Mouse (Mus musculus) spleen, postnatal 10 days (tissue): ENCODE data around the gene Zfp683.

Experiments
- DNase-seq, 2 experiments: peaks; one replicate each; pipeline ENCODE4 v3.0.0; 2021 to 2022; ENCODE audit warnings: low spot score in 2 of 2

The Zfp683 gene

DNA sequence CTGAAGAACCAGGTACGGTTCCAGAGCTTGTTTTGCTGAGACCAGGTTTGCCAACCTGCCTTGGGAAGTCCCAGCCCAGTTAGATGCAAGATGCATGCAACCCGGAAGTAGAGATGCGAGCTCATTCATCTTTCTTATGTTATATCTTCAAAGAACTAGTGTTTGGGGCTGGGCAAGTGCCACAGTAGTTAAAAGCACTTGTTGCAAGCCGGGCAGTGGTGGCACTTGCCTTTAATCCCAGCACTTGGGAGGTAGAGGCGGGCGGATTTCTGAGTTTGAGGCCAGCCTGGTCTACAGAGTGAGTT lies 37.5 kb downstream of the Zfp683 start:
- no peak for DNase-seq

DNA sequence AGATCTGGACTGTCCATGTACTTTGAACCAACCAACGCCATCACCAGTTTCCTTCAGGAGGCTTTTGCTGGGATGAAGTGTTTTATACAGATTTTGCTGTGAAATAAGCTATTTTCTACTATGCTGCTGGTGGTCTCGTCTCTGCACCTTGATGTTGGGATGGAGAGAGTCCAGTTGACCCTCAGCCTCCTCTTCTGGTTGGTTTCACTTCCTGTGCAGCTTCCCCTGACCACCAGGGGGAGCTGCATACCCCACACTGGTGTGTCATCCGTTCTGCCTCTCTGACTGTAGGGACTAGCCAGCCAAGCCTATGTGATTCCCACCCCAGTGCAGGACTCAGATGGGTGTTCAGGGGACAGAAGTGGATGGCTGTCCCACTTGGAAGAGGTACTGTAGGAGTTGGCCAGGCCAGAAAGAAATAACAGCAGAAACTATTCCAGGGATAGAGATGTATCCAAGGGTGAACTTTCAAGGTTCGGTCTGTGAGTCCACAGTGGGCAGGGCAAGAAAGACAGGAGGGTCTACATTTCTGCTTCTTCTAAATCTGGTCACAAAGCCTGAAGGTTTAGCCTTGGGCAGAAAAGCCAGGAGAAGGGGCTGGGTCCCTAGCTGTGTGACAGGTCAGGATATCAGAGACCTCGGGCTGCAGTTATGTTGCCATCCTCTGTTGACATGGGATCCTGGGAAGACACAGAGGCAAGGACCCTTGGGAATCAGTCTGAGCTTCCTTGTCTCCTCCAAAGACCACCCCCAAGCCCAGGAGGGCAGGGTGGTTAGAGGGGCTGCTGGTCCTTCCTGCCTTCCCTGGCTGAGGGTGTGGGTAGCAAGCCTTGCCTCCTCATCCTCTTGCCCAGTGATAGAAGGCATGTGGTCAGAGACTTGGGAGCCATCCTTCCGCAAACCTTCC lies 39.0 kb downstream of the Zfp683 start:
- DNase-seq: peak; percentile 68 to 85

- no peak for DNase-seq
Measured at GRCm38 (mm10) chr4:134094004-134094564, 40.4 kb downstream of the Zfp683 start.

GRCm38 (mm10) chr4:134094923-134095547 lies 41.4 kb downstream of the Zfp683 start, which contains the start of gene Cd52:
TSS of gene Cd52 (minus strand) at chr4:134095082.
- peak in 1 of 2 experiments; percentile 79 for DNase-seq

DNA sequence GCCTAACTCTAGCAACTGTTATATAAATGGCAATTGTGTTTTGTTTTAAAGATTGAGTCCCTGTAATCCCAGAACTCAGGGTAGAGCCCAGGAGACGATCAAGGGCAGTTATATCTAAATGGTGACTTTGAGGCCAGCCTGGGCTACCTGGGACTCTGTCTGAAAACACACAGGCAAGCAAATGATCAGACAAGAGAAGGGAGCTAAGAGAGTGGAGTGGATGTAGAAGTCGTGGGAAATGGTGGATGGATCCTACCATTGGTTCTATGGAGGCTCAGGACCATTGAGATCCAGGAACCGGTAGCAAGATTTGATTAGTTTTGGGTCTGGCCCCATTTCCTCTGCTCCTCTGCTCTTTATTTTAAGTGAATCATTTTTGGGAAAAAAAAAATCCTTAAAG lies 42.5 kb downstream of the Zfp683 start:
- DNase-seq: no peak

DNA sequence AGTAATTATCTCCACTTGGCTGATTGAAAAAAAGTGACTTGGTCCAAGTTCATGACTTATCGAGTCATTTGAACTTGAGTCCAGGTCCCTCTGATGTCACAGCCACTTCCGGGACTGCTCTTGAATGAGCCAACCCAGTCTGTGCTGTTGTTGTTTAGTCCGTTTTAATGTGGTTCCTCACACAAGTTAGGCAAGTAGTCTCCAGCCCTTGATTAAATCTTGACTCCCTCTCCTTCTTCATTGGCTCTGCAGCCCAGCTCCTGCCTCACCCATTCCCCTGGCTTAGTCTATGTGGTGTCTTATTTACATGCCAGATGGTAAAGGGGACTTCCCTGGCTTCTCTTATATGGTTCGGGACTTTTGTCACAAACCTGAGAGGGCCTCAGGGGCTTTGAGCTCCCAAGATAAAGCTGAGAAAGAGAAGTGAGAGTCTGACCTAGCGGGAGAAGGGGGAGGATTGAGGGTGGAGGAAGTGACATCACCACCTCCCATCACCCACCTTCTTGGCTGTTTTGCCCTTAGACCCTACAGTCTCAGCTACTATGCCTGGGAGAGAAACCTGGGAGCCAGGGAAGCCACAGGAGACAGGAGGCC lies 43.5 kb downstream of the Zfp683 start:
- DNase-seq: peak in 1 of 2 experiments; percentile 64

DNA sequence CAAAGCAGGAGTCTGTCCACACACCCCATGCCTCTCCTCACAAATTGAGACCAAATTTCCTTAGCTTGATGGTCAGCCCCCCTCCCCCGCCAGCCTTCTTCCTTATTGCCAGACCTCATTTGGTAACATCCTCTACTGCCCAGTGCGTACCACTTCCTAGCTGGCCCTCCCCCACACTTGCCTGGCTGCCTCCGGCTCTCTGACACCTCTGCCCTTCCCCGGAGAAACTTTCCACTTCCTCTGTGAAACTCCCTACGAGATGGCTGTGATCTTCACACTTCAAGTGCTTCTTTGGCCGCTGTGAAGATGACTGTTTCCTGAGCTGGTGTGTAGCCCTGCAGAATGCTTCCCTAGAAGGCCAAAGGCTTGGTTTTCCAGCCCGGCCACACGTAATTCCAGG lies 45.0 kb downstream of the Zfp683 start:
- DNase-seq: peak in 1 of 2 experiments; percentile 80

DNA sequence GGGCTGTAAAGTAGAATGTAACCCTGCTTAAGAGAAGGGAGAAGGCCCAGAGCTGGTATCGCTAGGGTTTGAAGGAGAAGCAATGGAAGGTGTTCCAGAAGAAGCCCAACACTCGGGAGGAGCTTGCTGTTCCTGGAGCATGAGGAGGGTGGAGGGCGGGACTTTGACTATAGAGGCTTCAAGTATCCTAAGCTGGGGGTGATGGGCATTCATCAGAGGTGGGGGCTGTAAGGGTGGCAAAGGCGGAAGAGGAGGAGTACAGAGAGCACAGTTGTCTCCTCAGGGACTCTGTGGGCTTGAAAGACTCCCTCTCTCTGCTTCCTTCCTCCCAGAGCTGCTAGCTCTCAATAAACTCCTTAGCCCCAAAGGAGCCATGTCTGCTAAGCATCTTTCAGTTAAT lies 46.6 kb downstream of the Zfp683 start:
- DNase-seq: no peak

- peak; percentile 79 to 90 for DNase-seq
Measured at GRCm38 (mm10) chr4:134101979-134102741, 48.5 kb downstream of the Zfp683 start, which contains the start of gene Ubxn11. TSS of gene Ubxn11 (plus strand) at chr4:134102570.

DNA sequence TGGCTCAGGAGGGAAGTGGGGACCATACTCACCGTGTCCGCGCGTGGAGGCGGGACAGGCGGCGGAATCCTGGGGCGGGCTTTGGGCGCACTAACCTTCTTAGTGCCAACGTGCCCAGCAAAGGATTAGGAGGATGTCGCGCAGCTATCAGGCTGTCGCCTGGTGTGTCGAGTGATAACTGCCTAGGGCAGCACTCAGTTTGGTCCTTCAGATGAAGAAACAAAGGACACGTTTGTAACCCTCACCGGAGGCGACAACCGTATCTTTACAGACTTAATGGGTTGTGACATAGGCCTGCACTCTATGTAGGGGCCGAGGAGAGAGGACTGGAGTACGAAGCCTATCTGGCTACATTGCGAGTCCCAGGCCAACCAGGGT lies 49.1 kb downstream of the Zfp683 start:
- DNase-seq: peak in 1 of 2 experiments; percentile 47

DNA sequence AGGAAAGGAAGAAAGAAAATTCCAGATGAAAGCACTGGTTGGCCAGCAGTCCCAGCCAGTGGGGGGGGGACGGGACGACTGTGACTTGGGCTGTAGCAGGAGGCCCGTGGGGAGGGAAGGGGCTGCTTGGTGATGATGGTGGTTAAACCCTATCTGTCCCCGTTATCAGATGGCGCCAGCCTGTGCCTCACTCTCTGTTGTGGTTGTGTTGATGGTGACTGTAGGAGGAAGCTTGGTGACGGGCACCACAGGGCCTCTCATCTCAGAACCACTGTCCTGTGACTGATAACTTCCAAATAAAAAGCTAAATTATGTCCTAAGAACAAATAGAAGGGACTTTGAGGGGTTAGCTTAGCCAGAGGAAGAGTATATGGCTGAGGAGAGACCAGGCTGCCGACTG lies 52.5 kb downstream of the Zfp683 start:
- DNase-seq: peak in 1 of 2 experiments; percentile 22

- DNase-seq: no peak
Measured at GRCm38 (mm10) chr4:134107730-134108129, 54.1 kb downstream of the Zfp683 start.

- DNase-seq: no peak
Measured at GRCm38 (mm10) chr4:134108196-134108595, 54.6 kb downstream of the Zfp683 start.
